Mouse (Mus musculus) ZHBTc4 (cell line): ENCODE results near the gene 4933414I15Rik.

Experiments used
- DNase-seq: peaks from one replicate; pipeline ENCODE4 v3.0.0-alpha.2; 2011; ENCODE audit warnings: low read depth, low spot score

The 4933414I15Rik gene

GRCm38 (mm10) chr11:50943506-50943905, at the start of gene 4933414I15Rik:
TSS of gene 4933414I15Rik (minus strand) at chr11:50943765.
- no peak for DNase-seq

GRCm38 (mm10) chr11:50981667-50982066, 38.1 kb upstream of the 4933414I15Rik start, which contains the start of gene Olfr1377:
TSS of gene Olfr1377 (plus strand) at chr11:50981967.
- no peak for DNase-seq

GRCm38 (mm10) chr11:50977216-50977615, 33.7 kb upstream of the 4933414I15Rik start:
- peak; percentile 42 for DNase-seq

DNA sequence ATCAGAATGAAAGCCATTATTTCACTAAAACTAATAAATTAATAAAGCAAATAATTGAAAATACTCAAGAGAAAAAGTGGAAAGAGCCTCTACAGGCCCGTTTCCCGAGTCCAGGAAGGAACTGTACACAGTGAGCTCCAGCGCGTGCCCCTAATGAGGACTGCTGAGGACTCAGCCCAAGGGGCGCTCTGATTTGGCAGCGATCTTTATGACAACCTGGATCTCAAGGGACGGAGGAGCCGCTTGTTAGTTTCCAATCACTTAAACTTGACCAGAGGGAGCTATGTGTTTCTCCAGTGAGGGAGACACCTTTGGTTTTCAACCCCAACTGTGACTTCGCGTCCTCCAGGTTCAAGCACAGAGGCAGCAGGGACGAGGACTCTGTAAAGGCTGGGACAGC, 22.7 kb upstream of the 4933414I15Rik start, which contains the start of gene Olfr1378:
Gene Olfr1378 (plus strand): TSS at position 301 of the 400 bp plus-strand sequence.
- DNase-seq = no peak

DNA sequence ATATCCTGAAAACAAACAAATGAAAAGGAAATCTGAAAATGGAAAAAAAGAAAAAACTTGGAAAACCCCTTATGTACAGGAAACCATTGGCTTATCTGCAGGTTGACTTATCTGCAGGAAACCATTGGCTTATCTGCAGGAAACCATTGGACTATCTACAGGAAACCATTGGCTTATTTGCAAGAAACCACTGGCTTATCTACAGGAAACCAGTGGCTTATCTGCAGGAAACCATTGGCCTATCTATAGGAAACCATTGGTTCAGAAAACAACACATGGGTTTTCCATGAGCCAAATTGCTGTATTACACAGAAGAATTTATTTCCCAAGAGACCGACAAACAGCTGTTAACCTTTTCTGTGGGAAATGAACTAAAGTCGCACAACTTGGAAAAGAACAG, 21.3 kb upstream of the 4933414I15Rik start:
- no peak for DNase-seq

DNA sequence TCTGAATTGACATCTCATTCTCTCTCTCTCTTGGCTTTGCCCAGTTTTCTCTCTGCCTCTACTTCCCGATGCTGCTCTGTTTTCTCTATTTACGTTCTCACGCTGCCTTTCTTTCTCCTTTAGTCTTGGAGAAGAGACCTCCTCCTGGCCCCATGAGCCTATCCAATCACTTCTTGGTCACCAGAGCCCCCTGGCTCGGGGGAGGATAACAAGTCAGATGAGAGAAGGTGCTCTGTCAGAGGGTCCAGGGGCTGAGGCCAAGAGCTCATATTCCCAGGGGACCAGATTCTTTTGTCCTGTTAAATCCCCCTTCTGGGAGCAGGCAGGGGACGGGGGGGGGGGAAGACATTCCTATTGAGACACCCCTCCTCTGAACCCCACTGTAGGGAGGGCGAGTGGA, 10.1 kb upstream of the 4933414I15Rik start, which contains the start of gene Prop1:
Gene Prop1 (minus strand): TSS at position 101 of the 400 bp plus-strand sequence.
- DNase-seq = no peak

DNA sequence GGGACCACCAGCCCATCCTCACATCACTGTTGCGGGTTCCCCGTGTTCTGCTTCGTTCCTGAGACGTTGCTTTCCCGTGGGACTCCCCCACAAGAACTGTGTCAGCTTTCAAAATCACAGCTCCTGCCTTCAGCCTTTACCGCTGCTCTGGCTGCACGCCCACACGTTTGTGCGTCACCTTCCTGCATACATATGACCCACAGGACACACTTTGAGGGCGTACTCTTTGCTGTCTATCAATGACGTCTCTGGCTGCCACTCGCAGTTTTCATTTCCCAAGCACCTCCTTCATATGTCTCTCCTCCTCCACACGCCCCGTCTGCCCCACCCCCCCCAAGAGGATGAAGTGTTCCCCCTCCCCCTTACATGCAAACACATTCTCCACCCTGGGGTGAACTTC, 8.7 kb upstream of the 4933414I15Rik start:
- peak; percentile 40 for DNase-seq

GRCm38 (mm10) chr11:50942386-50942785, 1.2 kb downstream of the 4933414I15Rik start:
- no peak for DNase-seq

GRCm38 (mm10) chr11:50939621-50940366, 3.8 kb downstream of the 4933414I15Rik start:
- peak; percentile 76 for DNase-seq

DNA sequence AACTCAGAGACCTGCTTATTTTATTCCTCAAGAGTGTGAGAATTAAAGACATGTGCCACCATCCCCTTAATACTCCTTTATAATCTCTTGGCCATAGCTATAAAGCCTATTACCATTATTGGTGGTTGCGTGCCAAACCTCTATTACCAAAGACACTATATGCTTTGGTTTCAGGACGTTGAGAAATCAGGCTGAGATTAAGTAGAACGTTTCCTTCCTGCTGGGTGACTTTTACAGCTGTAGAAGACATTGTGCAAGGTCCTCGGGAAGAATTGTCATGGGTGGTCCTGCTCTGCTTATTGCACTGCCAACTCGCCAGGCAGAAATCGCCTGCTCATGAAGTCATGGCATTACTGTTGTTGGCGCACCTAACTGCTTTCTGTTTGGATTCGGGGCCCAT, 5.1 kb downstream of the 4933414I15Rik start:
- DNase-seq = no peak

DNA sequence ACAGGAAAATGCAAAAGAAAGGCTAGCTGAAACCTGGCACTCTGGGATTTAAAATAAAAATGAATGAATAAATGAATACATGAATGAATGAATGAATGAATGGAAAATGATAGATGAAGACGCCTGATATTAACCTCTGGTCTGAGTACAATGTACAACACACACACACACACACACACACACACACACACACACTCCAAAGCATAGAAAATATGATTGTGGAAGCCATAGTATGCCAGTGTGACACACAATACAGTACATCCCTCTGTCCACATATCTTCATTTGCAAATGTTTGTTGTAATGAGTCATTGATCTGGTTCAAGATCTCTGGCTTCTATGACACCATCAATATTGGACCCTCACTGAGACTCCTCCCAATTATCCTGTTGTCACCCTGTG, 11.5 kb downstream of the 4933414I15Rik start:
- no peak for DNase-seq

DNA sequence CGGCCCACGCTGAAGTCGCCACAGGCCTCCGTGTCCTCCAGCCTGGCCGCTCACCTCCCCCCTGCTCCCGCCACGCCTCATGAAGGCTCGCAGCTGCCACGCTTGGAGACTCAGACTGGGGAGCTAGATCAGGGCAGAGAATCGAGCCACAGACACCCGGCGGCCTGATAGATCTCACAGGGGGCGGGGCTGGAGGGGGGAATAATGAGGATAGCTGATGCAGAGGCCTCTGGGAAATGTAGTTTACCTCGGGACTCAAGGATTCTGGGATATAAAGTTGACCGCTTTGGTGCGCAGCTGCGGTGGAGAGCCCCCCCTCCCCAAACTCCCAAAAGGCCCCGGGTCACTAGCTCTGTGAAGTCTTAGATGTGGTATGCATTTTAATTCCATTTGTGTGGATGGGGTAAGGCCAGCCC, 12.1 kb downstream of the 4933414I15Rik start, which contains the start of gene Zfp354b:
Gene Zfp354b (minus strand): TSS at position 183 of the 416 bp plus-strand sequence.
- peak; percentile 92 for DNase-seq

DNA sequence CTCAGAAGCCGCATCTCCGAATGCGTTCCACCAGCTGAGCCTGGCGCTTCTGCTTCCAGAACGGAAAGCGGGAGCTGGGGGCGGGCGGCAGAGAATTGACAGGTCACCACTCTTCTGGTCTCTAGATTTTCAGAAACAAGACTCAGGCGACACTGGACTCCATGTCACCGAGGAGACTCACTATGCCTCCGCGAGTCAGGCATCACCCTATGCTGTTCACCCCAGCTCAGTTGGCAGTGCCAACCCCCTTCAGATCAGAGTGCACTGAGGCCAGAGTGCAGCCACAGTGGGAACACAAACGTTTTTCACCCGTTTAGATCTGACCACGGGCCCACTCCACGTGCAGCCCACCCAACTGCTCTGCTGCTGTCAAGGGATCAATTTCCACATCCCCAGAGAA, 12.5 kb downstream of the 4933414I15Rik start:
- no peak for DNase-seq

DNA sequence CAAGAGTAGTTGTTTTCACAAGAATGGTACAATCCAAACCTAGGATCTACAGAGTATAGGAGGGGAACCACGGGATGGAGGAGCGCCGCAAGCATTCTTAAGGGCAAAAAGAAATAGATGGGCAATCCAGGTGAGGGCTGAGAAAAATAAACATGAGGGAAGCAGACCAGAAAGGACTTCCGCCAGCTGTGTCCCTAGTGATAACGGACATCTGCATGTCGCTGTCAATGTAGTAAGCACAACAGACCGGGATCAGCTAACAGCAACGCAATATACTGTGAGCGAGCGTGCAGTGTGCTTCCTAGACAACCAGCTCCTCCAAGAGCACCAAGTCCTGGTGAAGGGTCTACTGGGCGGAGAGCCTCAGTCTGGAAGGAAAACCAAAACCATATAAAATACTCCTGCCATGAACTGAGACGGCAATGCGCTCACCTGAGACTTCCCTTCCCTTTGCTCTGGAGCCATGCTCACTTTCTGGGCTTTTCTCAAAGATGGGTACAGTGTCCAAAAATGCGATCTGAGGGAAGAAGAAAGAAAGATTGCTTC, 13.0 kb downstream of the 4933414I15Rik start:
- DNase-seq = no peak

- peak; percentile 97 for DNase-seq
Observed at GRCm38 (mm10) chr11:50915671-50916320, 27.8 kb downstream of the 4933414I15Rik start, which contains the start of gene Zfp2. TSS of gene Zfp2 (minus strand) at chr11:50916165.

GRCm38 (mm10) chr11:50914461-50914860, 29.1 kb downstream of the 4933414I15Rik start:
- no peak for DNase-seq

DNA sequence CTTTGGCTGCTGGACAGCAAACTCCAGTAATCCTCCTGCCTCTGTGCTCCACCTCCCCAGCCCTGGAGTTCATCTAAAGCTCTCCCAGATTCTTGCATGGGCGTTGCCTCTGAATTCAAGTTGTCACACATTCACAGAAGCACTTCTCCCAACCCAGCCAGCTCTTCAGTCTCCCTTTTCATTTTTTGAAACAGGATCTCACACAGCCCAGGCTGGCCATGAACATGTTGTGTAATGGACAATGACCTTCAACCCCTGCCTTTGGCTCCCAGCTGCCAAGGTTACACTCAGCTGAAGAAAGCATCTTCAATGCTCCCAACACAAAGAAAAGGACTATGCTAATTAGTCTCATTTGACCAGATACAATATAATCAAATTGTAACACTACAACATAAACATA, 30.3 kb downstream of the 4933414I15Rik start:
- peak; percentile 65 for DNase-seq

DNA sequence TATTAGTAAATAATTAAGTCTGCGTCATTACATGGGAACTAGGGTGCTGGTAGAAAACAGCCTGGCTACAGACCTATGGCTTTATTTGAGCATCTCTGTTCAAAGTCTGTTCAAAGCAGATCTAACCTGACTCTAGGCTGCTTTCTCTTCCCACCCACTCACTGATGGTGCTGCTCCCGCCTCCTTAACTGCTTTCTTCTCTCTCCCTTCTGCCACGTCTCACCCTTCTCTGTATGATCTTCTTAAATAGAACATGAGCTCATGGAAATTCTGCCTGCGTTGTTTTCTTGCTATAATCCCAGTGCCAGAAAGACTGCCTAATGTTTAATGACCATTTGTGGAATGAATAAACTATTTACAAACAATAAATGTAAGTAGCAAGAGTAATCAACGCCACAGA, 35.4 kb downstream of the 4933414I15Rik start:
- DNase-seq = no peak

GRCm38 (mm10) chr11:50897359-50897758, 46.2 kb downstream of the 4933414I15Rik start:
- DNase-seq = peak; percentile 81

- DNase-seq = peak; percentile 59
Observed at GRCm38 (mm10) chr11:50892441-50892840, 51.1 kb downstream of the 4933414I15Rik start.
